Mouse (Mus musculus) limb, embryonic 14.5 days (tissue): Measurements from ENCODE around the gene Edaradd. TPM values are rescaled to one million over a fixed set of nuclear protein-coding genes. Genes with fewer than 3 reads are reported as not detected.

Experiments used
- ATAC-seq: fragments of 200-750 bp; cut with Nextera tagmentation; 2 replicates; pipeline ENCODE4 v1.8.0; 2017; ENCODE audit warnings: low read depth, moderate number of reproducible peaks, moderate TSS enrichment; ENCODE audit not compliant: low FRiP score
- DNase-seq: peaks from one replicate; pipeline ENCODE4 v3.0.0-alpha.2; 2015; ENCODE audit warnings: low spot score
- H3K27ac ChIP-seq: fragments of 300-500 bp; sonication (generic); replicated peaks from 2 replicates; pipeline ENCODE4 v1.5.1; 2014; ENCODE audit warnings: low read depth, mild to moderate bottlenecking, low read length, moderate library complexity, mixed read lengths
- H3K27me3 ChIP-seq: fragments of 300-500 bp; sonication (generic); 2 replicates; pipeline ENCODE4 v1.6.1; 2014; ENCODE audit warnings: low read length, mixed read lengths; ENCODE audit not compliant: control insufficient read depth, insufficient read depth
- H3K36me3 ChIP-seq: fragments of 300-500 bp; sonication (generic); 2 replicates; pipeline ENCODE4 v1.6.1; 2014; ENCODE audit warnings: mild to moderate bottlenecking, low read length, moderate library complexity, mixed read lengths; ENCODE audit not compliant: control insufficient read depth, insufficient read depth
- H3K4me1 ChIP-seq: fragments of 300-500 bp; sonication (generic); 2 replicates; pipeline ENCODE4 v1.6.1; 2014; ENCODE audit warnings: antibody characterized with exemption, low read length, mixed read lengths; ENCODE audit not compliant: control insufficient read depth, insufficient read depth
- H3K4me2 ChIP-seq: fragments of 300-500 bp; sonication (generic); replicated peaks from 2 replicates; pipeline ENCODE4 v1.6.1; 2014; ENCODE audit warnings: low read depth, mild to moderate bottlenecking, low read length, moderate library complexity; ENCODE audit not compliant: severe bottlenecking
- H3K4me3 ChIP-seq: fragments of 300-500 bp; sonication (generic); replicated peaks from 2 replicates; pipeline ENCODE4 v1.5.1; 2014; ENCODE audit warnings: low read length
- H3K9ac ChIP-seq: fragments of 300-500 bp; sonication (generic); 2 replicates; pipeline ENCODE4 v1.6.1; 2014; ENCODE audit warnings: mild to moderate bottlenecking, low read depth, low read length, moderate library complexity; ENCODE audit not compliant: severe bottlenecking
- H3K9me3 ChIP-seq: fragments of 300-500 bp; sonication (generic); 2 replicates; pipeline ENCODE4 v1.6.1; 2016; ENCODE audit warnings: low read length; ENCODE audit not compliant: control insufficient read depth
- POLR2A ChIP-seq: fragments of 200-500 bp; IDR thresholded peaks from 2 replicates; pipeline ENCODE4 v1.8.0; 2012; ENCODE audit warnings: inconsistent platforms, mild to moderate bottlenecking, moderate library complexity, borderline replicate concordance; ENCODE audit not compliant: insufficient read depth, insufficient read length; ENCODE audit errors: extremely low read depth
- WGBS: fragments of 180-500 bp; shearing (Covaris S2); extraction: QIAGEN DNeasy Blood & Tissue Kit; methylation state at CpG from one replicate; pipeline ENCODE4 v1.1.7; 2014; 5-methylcytosine and 5-hydroxymethylcytosine counted together
- polyA plus RNA-seq, 2 experiments: library from polyadenylated mRNA; depleted of rRNA in 1 of 2; stranded (reverse) in 1 of 2; unstranded in 1 of 2; fragments of >200 nt; fragmentation: Nextera tagmentation in 1 of 2; extraction: Ambion mirVana in 1 of 2; gene quantifications; 2 replicates each; pipeline versions ENCODE4 v1.2.1 to v1.2.3; 2012 to 2014

The Edaradd gene
- polyA plus RNA-seq, 2 experiments = 1.7 to 3.8 TPM

DNA sequence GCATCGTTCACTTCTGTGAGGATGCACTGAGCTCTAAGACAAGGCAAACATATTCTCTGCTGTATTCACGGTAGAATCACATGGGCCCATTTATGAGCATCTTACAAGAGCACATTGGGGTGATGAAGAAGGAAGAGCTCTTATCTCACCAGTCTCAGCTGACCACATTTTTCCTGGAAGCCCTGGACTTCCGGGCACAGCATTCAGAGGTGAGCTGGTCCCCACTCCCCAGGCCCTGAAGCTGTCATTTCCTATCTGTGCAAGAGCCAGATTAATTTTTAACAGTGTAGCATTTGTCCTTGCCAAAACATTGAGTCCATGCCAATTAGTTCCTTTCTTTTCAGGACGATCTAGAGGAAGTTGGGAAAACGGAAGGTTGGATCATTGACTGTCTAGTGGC is 86.4 kb downstream of the Edaradd start:
- 94% methylated on average over 5 of the region's 5 CpGs for WGBS
- no peak overlapping the region for H3K27ac ChIP-seq
- DNase-seq = no peak
- no peak for TF ChIP-seq POLR2A
- ATAC-seq = no peak
- no peaks in the 10 kb centered on the region for H3K4me1 ChIP-seq
- H3K4me3 ChIP-seq = no peak overlapping the region
- H3K9me3 ChIP-seq = no peaks in the 10 kb centered on the region
- H3K27me3 ChIP-seq = no peaks in the 10 kb centered on the region
- H3K36me3 ChIP-seq = peaks cover 82% of the 10 kb centered on the region
- no peak overlapping the region for H3K9ac ChIP-seq
- H3K4me2 ChIP-seq = no peak overlapping the region

DNA sequence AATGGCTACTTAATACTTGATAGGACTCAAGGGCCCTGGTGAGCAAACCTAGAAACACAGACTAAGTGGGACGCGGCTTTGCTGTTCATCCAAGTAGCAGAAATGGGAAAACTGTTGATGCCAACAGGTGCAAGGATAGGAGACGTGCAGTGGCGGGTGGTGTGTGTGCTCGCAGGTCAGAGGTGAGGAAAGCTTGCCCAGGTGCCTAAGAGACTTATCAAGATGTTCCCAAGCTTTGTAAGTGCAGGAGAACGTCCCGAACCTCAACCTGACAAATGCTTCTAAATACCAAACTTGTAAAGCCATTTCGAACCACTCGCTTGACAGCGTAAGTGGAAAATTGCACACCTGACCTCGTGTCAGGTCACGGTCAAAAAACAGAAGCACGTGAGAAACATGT is 91.7 kb downstream of the Edaradd start:
- Histone ChIP-seq H3K4me3 (no peak overlapping the region), H3K4me2 (no peak overlapping the region), H3K27ac (no peak overlapping the region), H3K9me3 (no peaks in the 10 kb centered on the region), H3K9ac (no peak overlapping the region), H3K36me3 (peaks cover 85% of the 10 kb centered on the region), H3K4me1 (no peaks in the 10 kb centered on the region), H3K27me3 (no peaks in the 10 kb centered on the region)
- DNase-seq = no peak
- TF ChIP-seq POLR2A = no peak
- 93% methylated on average over 13 of the region's 13 CpGs for WGBS
- ATAC-seq = no peak

Other genes starting within 250 kb of the Edaradd start
- 132 and 141 TPM in 2 replicates for gene Actn2, start 179.7 kb downstream of the Edaradd start, polyA plus RNA-seq (2012; rRNA removed)
- 153 and 219 TPM in 2 replicates for gene Actn2, start 179.7 kb downstream of the Edaradd start, polyA plus RNA-seq (2014; fragmentation: Nextera tagmentation; extraction: Ambion mirVana)
- gene Heatr1, start 125.4 kb downstream of the Edaradd start, polyA plus RNA-seq (2012; rRNA removed) = 26.1 and 29.9 TPM in 2 replicates
- gene Heatr1, start 125.4 kb downstream of the Edaradd start, polyA plus RNA-seq (2014; fragmentation: Nextera tagmentation; extraction: Ambion mirVana) = 21.3 and 25.0 TPM in 2 replicates
- gene Lgals8, start 55.5 kb downstream of the Edaradd start, polyA plus RNA-seq (2012; rRNA removed) = 27.5 and 29.1 TPM in 2 replicates
- 19.9 and 21.6 TPM in 2 replicates for gene Lgals8, start 55.5 kb downstream of the Edaradd start, polyA plus RNA-seq (2014; fragmentation: Nextera tagmentation; extraction: Ambion mirVana)
- 3.1 and 3.4 TPM in 2 replicates for gene Ero1lb, start 45.4 kb upstream of the Edaradd start, polyA plus RNA-seq (2012; rRNA removed)
- 5.9 and 6.4 TPM in 2 replicates for gene Ero1lb, start 45.4 kb upstream of the Edaradd start, polyA plus RNA-seq (2014; fragmentation: Nextera tagmentation; extraction: Ambion mirVana)